Mouse (Mus musculus) T-helper 17 cell (primary cell): ENCODE measurements around the gene Rgs6.

Experiments
- in situ Hi-C, 2 experiments: fragments of 300-600 bp; cut with MboI, MseI; formaldehyde crosslinking; loops; 1 replicate in 1 of 2; 2 replicates in 1 of 2; pipeline ENCODE4 v1.15.1; 2025; ENCODE audit warnings: high pct_unique_total_duplicates in 2 of 2

Rgs6 gene

GRCm38 (mm10) chr12:82751846-82752245, 163.8 kb downstream of the Rgs6 start:
- in situ Hi-C loops: no loop called here

DNA sequence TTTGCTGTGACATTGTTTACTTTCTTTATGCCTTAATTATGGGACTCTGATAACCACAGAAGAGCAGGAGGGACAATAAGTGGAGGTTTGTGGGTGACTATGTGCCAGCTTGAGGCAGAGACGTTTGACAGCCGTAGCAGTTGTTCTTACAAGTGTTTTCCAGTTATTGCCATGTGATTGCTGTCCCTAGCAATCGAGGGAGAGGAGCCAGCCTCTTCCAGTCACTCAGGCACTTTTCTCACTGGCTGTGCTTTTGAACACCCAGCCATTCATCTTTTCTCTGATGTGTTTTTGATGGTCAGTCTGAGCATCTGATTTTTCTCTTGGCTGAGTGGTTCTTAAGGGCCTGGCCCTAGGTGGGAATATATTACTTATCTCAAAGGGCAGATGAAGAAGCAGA, 166.4 kb downstream of the Rgs6 start:
- in situ Hi-C loops: no loop called here

- in situ Hi-C loops: no loop called here
Measured at GRCm38 (mm10) chr12:82756756-82757155, 168.7 kb downstream of the Rgs6 start.

DNA sequence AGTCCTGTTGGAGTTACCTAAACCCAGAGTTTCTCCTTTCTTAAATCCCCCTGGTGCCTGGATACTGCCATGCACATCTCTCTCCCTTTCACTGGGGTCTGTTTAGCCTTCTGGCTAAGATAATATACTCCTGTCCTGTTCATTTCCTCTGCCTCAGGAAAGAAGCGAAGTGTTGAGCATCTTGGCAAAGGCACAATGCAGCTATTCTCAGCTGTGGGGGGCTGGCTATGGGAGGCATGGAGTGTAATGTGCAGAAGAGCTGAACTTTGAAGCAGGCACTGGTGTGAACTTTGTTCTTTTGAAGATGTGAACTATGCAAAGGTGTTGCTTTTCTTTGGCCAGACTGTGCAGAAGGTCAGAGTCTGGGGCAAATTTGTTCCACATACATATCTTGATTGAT, 169.3 kb downstream of the Rgs6 start:
- in situ Hi-C loops: no loop called here

- in situ Hi-C loops: no loop called here
Measured at GRCm38 (mm10) chr12:82762046-82762445, 174.0 kb downstream of the Rgs6 start.

DNA sequence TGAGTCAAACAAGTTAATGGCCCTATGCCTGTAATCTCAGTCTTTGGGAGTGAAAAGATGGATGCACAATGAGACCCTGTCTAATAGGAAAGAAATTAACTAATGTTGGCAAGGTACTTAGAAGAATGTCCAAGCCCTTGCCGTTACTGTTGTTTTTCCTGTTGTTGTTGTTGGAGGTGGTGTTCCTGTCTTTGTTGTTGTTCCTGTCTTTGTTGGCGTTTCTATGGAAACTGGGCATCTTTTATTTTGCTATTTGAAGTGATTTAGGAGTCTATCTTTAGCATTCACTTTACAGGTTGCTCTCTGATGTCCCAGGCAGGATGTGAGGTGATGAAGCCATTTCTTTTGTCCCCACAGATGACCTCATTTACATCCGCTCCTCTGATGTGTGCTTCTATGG, 180.6 kb downstream of the Rgs6 start:
- in situ Hi-C loops: no loop called here

DNA sequence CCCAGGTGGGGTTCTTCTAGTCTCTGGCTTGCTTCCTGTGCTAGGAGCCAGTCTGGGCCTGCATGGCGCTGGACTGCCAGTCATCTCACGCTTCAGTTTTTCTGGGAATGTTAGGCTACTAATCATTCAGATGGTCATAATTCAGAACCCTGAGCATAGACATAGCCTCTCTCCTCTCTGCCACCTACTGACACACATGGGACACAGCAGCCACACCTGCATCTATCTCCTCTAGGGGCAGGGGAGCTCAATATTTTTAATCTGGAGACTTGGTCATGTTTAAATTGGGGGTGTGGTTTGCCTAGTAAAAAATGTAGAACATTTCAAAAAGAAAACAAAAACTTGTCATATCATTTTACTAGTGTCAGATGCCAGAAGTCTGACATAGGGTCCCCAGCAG, 184.1 kb downstream of the Rgs6 start:
- in situ Hi-C loops: no loop called here

DNA sequence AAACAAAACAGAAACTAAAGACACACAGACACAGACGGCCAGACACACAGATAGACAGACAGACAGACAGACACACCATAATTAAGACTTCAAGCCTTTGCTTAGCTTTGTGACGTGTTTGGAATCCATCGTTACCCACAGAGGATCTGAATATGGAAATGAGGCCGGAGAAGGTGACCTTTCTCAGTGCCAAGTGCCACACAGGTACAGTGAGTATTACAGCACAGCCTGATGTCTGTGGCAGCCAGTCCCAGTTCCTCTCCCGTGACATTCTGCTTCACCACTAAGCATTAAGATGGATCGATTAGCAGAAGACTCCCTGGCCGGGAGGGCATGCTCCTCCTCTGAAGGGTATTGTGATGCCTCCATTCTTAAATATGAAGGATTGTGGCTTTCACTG, 186.5 kb downstream of the Rgs6 start:
- in situ Hi-C loops: no loop called here

- in situ Hi-C loops: no loop called here
Measured at GRCm38 (mm10) chr12:82776686-82777085, 188.6 kb downstream of the Rgs6 start.

DNA sequence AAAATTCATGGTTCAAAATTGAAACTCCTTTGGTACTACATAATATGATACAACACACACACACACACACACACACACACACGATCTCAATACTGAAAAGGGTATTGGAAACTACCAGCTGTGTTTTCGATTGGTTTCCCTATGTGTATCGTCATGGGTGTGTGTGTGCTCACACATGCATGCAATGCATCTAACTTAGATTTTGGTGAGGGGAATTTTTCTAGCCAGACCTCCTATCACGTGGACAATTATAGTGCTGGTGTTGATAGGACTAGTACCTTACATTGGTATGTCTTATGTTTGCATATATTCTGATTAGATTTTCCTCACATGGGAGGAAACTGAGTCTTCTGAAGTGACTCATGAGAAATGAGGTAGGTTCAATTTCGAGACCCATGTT, 192.8 kb downstream of the Rgs6 start:
- in situ Hi-C loops: no loop called here

- in situ Hi-C loops: no loop called here
Measured at GRCm38 (mm10) chr12:82781414-82781813, 193.3 kb downstream of the Rgs6 start.

DNA sequence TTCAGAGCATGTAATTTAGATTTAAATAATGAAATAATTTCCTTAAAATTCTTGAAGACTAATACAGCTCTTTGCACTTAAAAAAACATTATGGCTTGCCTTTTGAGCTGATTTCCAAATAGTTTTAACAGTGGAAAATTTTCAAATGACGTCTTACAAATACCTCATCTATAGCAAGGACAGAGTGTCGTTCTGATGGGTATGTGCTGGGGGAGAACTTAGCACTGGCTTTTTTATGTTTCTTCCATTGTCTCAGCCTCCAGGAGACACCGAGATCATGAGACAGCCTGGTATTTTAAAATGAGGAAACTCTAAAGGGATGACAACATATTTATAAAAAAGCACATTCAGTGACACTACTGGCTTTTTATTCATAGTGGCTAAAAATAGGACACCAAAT, 204.0 kb downstream of the Rgs6 start:
- in situ Hi-C loops: no loop called here

GRCm38 (mm10) chr12:82799892-82800291, 211.8 kb downstream of the Rgs6 start:
- in situ Hi-C loops: no loop called here

DNA sequence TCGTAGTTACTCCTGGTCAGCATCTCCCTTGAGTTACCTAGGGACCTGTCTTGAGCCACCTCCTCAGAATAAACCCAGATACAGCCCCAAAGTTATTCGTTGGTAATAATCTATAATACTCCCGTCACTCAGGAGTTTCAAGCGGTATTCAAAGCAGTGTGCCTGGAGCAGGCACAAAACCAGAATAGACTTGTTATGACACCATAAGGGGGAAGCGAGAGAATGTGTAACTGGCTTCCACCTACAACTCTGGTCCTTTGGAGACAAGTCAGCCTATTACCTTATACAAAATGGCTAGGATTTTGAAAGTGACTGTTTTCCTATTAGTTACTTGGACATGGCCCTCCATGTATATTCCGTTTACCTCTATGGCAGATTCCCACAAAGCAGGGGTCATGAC, 213.6 kb downstream of the Rgs6 start:
- in situ Hi-C loops: no loop called here

DNA sequence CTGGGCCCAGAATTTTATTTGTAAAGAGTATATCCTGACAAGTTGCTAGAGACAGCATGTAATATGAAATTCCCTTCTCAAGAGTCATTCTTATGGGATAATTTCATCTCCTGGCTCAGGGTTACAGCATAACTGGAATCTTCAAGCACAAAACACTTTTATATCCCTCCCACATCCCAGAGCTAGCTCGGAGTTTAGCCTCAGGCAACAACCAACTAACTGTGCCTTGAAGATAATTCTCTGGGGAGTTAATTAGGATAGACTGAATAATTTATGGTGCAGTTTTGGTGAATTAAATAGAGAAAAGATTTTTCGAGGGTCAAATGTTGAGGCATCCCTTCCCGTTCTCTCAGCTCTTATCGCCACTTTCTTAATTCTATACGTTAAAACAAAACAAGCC, 214.6 kb downstream of the Rgs6 start:
- in situ Hi-C loops: no loop called here

- in situ Hi-C loops: no loop called here
Measured at GRCm38 (mm10) chr12:82805167-82805566, 217.1 kb downstream of the Rgs6 start.

GRCm38 (mm10) chr12:82810631-82811030, 222.5 kb downstream of the Rgs6 start:
- in situ Hi-C loops: no loop called here

DNA sequence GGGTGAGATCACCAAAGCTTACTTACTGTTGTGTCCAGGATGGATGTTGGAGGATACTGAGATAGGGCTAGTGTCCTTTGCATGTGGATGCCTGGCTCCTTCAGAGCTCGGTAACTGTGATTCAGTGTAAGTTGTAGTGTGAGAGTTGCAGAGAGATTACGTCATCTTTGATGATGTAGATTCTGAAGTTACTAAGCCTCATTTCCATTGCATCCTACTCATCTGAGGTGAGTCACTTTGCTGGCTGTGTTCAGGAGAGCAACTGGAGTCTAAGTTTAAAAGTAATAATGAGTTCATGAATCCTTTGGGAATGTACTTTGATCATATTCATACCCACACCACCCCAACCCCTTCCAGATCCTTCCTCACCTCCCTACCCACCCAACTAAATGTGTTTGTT, 227.9 kb downstream of the Rgs6 start:
- in situ Hi-C loops: no loop called here

GRCm38 (mm10) chr12:82819328-82819727, 231.2 kb downstream of the Rgs6 start:
- in situ Hi-C loops: no loop called here

- in situ Hi-C loops: no loop called here
Measured at GRCm38 (mm10) chr12:82819991-82820390, 231.9 kb downstream of the Rgs6 start.

GRCm38 (mm10) chr12:82822821-82823620, 234.9 kb downstream of the Rgs6 start:
- in situ Hi-C loops: no loop called here

- in situ Hi-C loops: no loop called here
Measured at GRCm38 (mm10) chr12:82830333-82830732, 242.2 kb downstream of the Rgs6 start.

- in situ Hi-C loops: no loop called here
Measured at GRCm38 (mm10) chr12:82838544-82838943, 250.5 kb downstream of the Rgs6 start.

DNA sequence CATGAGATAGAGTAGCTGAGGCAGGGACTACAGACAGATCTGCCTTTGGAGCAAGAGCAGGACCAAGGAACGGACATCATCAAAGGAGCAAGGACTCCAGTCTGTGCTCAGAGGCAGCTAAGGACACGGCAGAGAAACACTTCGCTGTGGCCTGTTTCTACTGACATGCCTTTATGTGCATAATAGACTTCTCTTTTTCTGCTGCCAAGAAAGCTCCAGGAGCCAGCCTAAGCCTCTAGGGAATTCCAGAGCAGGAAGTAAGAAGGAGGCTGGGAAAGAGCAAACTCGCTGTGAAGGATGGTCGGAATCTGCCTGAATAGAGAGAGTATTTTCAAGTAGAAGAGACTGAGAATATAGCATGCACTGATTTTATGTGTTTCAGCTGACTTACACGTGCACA, 253.5 kb downstream of the Rgs6 start:
- in situ Hi-C loops: no loop called here
